Mouse (Mus musculus): ENCODE data around the gene Mrpl27.

Mrpl27 gene

GRCm38 (mm10) chr11:94674984-94675383 lies 21.4 kb downstream of the Mrpl27 start:
- DNase-seq (ENCODE audit: low read depth, low spot score) = no peak

GRCm38 (mm10) chr11:94675446-94675845 lies 21.9 kb downstream of the Mrpl27 start:
- no peak for DNase-seq (ENCODE audit: low read depth, low spot score)

- no peak for DNase-seq (ENCODE audit: low read depth, low spot score)
These were observed 22.7 kb downstream of the Mrpl27 start for GRCm38 (mm10) chr11:94676308-94676707.

- peak; percentile 93 for DNase-seq (ENCODE audit: low read depth, low spot score)
These were observed 23.4 kb downstream of the Mrpl27 start, which contains the start of gene Xylt2 for GRCm38 (mm10) chr11:94676754-94677606. TSS of gene Xylt2 (minus strand) at chr11:94677515.

GRCm38 (mm10) chr11:94677607-94678145 lies 24.1 kb downstream of the Mrpl27 start:
- DNase-seq (ENCODE audit: low read depth, low spot score) = no peak

DNA sequence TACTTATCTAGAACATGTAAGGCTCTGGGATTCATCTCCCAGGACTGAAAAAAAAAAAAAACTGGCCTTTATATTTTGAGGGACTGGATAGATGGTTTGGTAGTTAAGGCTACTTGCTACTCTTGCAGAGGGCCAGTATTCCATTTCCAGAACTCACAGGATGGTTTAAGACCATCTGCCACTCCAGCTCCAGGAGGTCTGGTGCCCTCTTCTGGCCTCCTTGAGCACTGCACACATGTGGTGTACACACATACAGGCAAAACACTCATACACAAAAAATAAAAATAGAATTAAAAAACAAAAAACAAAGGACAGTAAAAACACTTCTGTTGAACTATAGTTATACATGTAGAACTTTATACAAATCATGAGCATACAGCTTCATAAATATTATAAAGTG lies 27.1 kb downstream of the Mrpl27 start:
- no peak for DNase-seq (ENCODE audit: low read depth, low spot score)

DNA sequence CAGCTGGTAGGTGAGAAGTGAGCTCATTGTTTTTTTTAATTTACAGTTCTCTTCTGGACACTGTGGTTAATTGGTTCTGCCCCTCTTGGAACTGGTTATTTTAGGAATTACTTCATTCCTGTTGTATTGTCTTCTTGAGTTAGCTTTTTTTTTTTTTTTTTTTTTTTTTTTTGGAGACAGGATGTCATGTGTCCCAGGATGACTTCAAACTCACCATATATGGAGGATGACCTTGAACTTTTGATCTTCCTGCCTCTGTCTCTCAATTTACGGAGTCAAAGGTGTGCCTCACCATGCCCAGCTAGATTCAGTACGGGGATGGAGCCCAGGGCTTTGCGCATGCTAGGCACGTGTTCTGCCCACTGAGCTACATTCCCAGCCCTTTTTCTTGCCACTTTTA lies 28.1 kb downstream of the Mrpl27 start:
- DNase-seq (ENCODE audit: low read depth, low spot score) = no peak

DNA sequence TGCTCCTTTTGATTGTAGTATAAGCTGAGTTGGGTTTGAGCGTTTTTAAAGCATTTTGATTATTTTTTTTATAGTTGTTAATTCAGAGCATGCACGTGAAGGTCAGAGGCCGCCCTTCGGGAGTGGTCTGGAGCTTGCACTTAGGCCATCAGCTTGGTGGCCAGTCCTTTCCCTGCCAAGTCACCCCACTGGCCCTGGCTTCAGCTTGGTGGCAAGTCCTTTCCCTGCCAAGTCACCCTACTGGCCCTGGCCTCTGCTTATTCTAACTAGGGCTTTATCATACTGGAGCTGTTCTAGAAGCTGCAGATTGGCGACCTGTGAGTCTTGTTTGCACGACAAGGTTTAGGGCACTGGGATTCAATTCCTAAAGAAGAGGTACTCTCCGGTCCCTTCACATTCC lies 28.9 kb downstream of the Mrpl27 start:
- DNase-seq (ENCODE audit: low read depth, low spot score) = no peak

DNA sequence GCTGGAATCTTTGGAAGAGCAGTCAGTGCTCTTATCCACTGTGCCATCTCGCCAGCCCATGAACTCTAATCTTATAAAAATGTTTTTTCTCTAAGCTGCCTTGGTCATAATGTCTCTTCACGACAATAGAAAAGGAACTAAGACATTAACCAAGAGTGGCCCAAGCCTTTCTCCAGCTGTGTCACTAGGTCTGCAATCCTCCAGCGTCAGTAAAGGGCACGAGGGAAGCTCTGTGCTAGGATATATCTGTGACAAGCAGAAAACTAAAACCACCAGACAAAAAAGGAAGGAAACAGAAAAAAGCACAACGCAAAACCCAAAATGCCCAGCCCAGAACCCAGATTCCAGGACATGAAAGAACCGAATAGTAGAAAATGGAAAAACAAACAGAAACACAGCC lies 33.6 kb downstream of the Mrpl27 start:
- no peak for DNase-seq (ENCODE audit: low read depth, low spot score)

GRCm38 (mm10) chr11:94692502-94692901 lies 38.9 kb downstream of the Mrpl27 start:
- peak; percentile 49 for DNase-seq (ENCODE audit: low read depth, low spot score)

DNA sequence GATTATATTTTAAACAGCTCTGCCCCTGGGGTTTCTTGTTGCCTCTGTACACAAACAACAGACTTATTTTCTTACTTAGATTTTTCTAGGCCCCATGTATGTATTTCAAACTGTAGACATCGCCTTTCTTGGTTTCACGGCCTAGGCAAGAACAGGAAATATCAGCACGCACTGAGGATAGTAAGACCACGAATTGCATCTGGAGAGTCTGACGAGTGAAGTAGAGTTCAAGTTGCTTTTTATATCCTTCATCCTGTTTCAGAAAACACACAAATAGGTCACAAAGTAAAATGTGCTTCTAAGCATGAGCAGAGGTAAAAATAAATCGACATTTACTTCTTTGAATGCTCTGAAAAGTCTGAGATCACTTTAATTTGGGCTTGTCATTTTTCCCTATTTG lies 41.9 kb downstream of the Mrpl27 start:
- DNase-seq (ENCODE audit: low read depth, low spot score) = peak; percentile 53

- no peak for DNase-seq (ENCODE audit: low read depth, low spot score)
These were observed 43.6 kb downstream of the Mrpl27 start for GRCm38 (mm10) chr11:94697140-94697539.

DNA sequence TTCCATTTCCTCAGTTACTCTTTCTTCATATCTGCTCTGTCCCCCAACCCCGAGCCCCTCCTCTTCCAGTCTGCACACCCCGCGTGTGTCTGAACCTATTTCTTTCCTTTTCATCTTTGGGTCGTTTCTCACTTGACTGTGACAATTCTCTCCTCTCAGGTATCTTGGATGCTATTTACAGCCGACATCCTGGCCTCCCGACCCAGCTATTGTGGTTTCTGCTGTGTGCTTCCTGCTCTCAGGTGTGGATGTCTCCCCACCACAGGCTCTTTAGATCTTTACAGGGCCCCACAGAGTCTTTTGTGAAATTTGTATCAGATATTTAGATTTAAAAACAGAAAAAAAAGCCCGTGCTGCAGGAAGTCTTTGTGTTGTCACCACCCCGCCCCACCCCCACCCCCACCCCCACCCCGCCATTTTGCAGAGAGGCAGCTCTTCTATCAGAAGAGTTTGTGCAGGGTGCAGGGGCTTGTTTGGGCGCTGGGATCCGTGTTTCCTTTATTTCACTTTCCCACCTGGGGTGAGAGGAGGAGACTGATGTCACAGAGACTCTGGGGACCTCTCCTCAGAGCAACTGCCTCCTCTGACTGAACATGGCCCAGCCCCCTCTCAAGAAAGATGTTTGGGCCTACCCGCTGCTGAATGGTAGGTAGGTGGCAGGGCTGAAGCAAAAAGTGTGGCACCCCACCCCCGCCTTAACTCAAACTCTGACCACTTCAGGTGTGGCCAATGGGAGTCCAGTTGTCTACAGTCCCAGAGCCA lies 44.3 kb downstream of the Mrpl27 start:
- no peak for DNase-seq (ENCODE audit: low read depth, low spot score)

DNA sequence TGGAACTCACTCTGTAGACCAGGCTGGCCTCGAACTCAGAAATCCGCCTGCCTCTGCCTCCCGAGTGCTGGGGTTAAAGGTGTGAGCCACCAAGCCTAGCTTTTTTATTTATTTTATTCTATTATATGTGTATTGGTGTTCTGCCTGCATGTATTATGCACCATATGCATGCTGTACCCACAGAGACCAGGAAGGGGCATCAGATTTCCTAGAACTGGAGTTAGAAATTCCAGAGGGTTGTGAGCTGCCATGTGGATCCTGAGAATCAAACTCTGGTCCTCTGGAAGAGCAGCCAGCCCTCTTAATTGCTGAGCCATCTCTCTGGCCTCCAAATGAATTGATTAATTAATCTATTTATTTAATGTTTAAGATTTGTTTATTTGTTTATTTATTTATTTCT lies 45.8 kb downstream of the Mrpl27 start:
- no peak for DNase-seq (ENCODE audit: low read depth, low spot score)

GRCm38 (mm10) chr11:94701401-94702215 lies 48.0 kb downstream of the Mrpl27 start:
- no peak for DNase-seq (ENCODE audit: low read depth, low spot score)

GRCm38 (mm10) chr11:94702216-94702610 lies 48.6 kb downstream of the Mrpl27 start:
- no peak for DNase-seq (ENCODE audit: low read depth, low spot score)

GRCm38 (mm10) chr11:94704020-94704419 lies 50.5 kb downstream of the Mrpl27 start:
- no peak for DNase-seq (ENCODE audit: low read depth, low spot score)

- DNase-seq (ENCODE audit: low read depth, low spot score) = no peak
These were observed 50.9 kb downstream of the Mrpl27 start, which contains the start of gene Gm11541 for GRCm38 (mm10) chr11:94704472-94704871. TSS of gene Gm11541 (minus strand) at chr11:94704499.
